8 mouse cellular contexts compared by ENCODE assay signal in genomic region chr5:64159781-64160704, GRCm38 (mm10). TPM values are rescaled to one million over a fixed set of nuclear protein-coding genes. Genes with fewer than 3 reads are reported as not detected.
A peak's percentile ranks its signal among the peaks of the same experiment; 100 is the strongest.
DNase-seq lines count a peak whose midpoint lies in the region; ATAC-seq and TF ChIP-seq lines count a peak whose summit lies in the region.

No protein-coding gene starts in this region.

- H3K36me3 ChIP-seq in forebrain, embryonic 16.5 days (ENCODE audit: control insufficient read depth, insufficient read depth): no peaks in the 10 kb centered on the region
- H3K36me3 ChIP-seq in lung, embryonic 15.5 days: no peaks in the 10 kb centered on the region

- under 1% methylated on average over 54 of the region's 63 CpGs for WGBS in forebrain, embryonic 16.5 days
- under 1% methylated on average over 60 of the region's 63 CpGs for WGBS in lung, embryonic 15.5 days
- under 1% methylated on average over 61 of the region's 63 CpGs for WGBS in olfactory bulb, adult 2 months

- no peaks in the 10 kb centered on the region for H3K9me3 ChIP-seq in forebrain, embryonic 16.5 days (ENCODE audit: control insufficient read depth, low read length)
- H3K9me3 ChIP-seq in lung, embryonic 15.5 days: no peaks in the 10 kb centered on the region

- peak; percentile 71 for DNase-seq in heart, postnatal 4 days
- peak; percentile 77 for DNase-seq in layer of hippocampus, adult 9-11 months
- peak; percentile 26 for DNase-seq in testis, postnatal 14 days (ENCODE audit: low spot score)

- H3K4me1 ChIP-seq in brown adipose tissue, adult 24 weeks (ENCODE audit: control insufficient read depth, insufficient read depth, insufficient read length, low read length): no peaks in the 10 kb centered on the region; the same call in 1 of the 2 replicates
- H3K4me1 ChIP-seq in forebrain, embryonic 16.5 days (replicated peaks; ENCODE audit: control insufficient read depth, insufficient read depth, low read length): peaks cover 13% of the 10 kb centered on the region
- peaks cover 34% of the 10 kb centered on the region for H3K4me1 ChIP-seq in lung, embryonic 15.5 days
- H3K4me1 ChIP-seq in olfactory bulb, adult 2 months (ENCODE audit: control insufficient read depth, insufficient read depth, low read length): no peaks in the 10 kb centered on the region

- H3K27ac ChIP-seq in brown adipose tissue, adult 24 weeks (replicated peaks; ENCODE audit: low read depth, low read length): no peak overlapping the region
- no peak overlapping the region for H3K27ac ChIP-seq in forebrain, embryonic 16.5 days (ENCODE audit: low read length)
- peak overlapping the region; percentile 56 for H3K27ac ChIP-seq in lung, embryonic 15.5 days
- no peak overlapping the region for H3K27ac ChIP-seq in olfactory bulb, adult 2 months (ENCODE audit: insufficient read depth, low read depth, low read length)

- H3K4me3 ChIP-seq in brown adipose tissue, adult 24 weeks (ENCODE audit: insufficient read depth, low read depth, low read length): peak overlapping the region; percentile 63
- peak overlapping the region; percentile 74 for H3K4me3 ChIP-seq in forebrain, embryonic 16.5 days (replicated peaks; ENCODE audit: low read length)
- H3K4me3 ChIP-seq in lung, embryonic 15.5 days: peak overlapping the region; percentile 70
- peak overlapping the region; percentile 80 for H3K4me3 ChIP-seq in olfactory bulb, adult 2 months (ENCODE audit: insufficient read depth, low read depth, low read length)

- H3K9ac ChIP-seq in forebrain, embryonic 16.5 days (replicated peaks; ENCODE audit: low read depth, low read length): peak overlapping the region; percentile 71
- H3K9ac ChIP-seq in lung, embryonic 15.5 days: peak overlapping the region; percentile 70

- ATAC-seq in CD4-positive, CD25-positive, alpha-beta regulatory T cell, adult 4 months: peak; percentile 44
- ATAC-seq in forebrain, embryonic 16.5 days: peak; percentile 81
- peak; percentile 20; the same call in 1 of the 2 replicates for ATAC-seq in lung, embryonic 15.5 days (ENCODE audit: borderline replicate concordance, extremely low read depth, low FRiP score, low TSS enrichment)

- no peak for TF ChIP-seq POLR2A in olfactory bulb, adult 2 months (IDR thresholded peaks at IDR 0.05; ENCODE audit: insufficient read depth, low read depth, low read length)

- peak overlapping the region; percentile 100 for H3K4me2 ChIP-seq in forebrain, embryonic 16.5 days (ENCODE audit: low read length)
- peak overlapping the region; percentile 99 for H3K4me2 ChIP-seq in lung, embryonic 15.5 days

- H3K27me3 ChIP-seq in forebrain, embryonic 16.5 days (replicated peaks; ENCODE audit: control insufficient read depth, insufficient read depth, low read length): peaks cover 4% of the 10 kb centered on the region
- H3K27me3 ChIP-seq in lung, embryonic 15.5 days: peaks cover 7% of the 10 kb centered on the region

- TF ChIP-seq CTCF in olfactory bulb, adult 2 months (IDR thresholded peaks at IDR 0.05; ENCODE audit: insufficient read depth, low read depth, low read length): 0 out of 2 replicates have a peak, but pooled peaks have one; percentile 6

RNA-seq across cellular contexts. Expression of gene Tbc1d1, which starts 3.9 kb away (rescaled TPM):
- 10 to 100 TPM; 37.0 to 38.7 TPM for polyA plus RNA-seq in CD4-positive, CD25-positive, alpha-beta regulatory T cell, adult 4 months (2017; shearing (Covaris generic))
- polyA plus RNA-seq in brown adipose tissue, adult 24 weeks (2012; ENCODE audit: insufficient read depth, insufficient read length, missing spikeins): 5.6 and 7.8 TPM in 2 replicates
- polyA plus RNA-seq in forebrain, embryonic 16.5 days (2015; fragmentation: Nextera tagmentation; extraction: Ambion mirVana): 11.5 and 11.6 TPM in 2 replicates
- 10 to 100 TPM; 55.5 to 58.6 TPM for total RNA-seq in heart, postnatal 4 days (2021)
- 39.8 and 40.4 TPM in 2 replicates for polyA plus RNA-seq in lung, embryonic 15.5 days (2015; fragmentation: Nextera tagmentation; extraction: Ambion mirVana)
- not detected in 2 replicates for polyA plus RNA-seq in olfactory bulb, adult 2 months (2012; ENCODE audit: insufficient read depth, insufficient read length, low replicate concordance, missing spikeins)

Comparison
In these comparisons a context has a peak if more than half of its experiments do, and no peak if none do; other contexts are left out.
1. ATAC-seq: peak in every context shown above with its lines; median percentile 81 in forebrain, embryonic 16.5 days; 44 in CD4-positive, CD25-positive, alpha-beta regulatory T cell, adult 4 months; 20 in lung, embryonic 15.5 days.
2. DNase-seq: peak in every context shown above with its lines; median percentile 77 in layer of hippocampus, adult 9-11 months; 71 in heart, postnatal 4 days; 26 in testis, postnatal 14 days.